Mouse (Mus musculus) heart, postnatal 4 days (tissue): Measurements from ENCODE around the gene Spcs2. TPM values are rescaled to one million over a fixed set of nuclear protein-coding genes. Genes with fewer than 3 reads are reported as not detected.
"Not testable (repeated sequence)": the region's sequence is repeated elsewhere in the genome, so short reads cannot be mapped to it uniquely, and the experiment has no call there.

Experiments
- DNase-seq: peaks from one replicate; pipeline ENCODE4 v3.0.0; 2021
- total RNA-seq, 2 experiments: library from RNA; stranded (reverse); gene quantifications; 2 replicates each; pipeline ENCODE4 v1.2.3; 2021

Spcs2 gene
- total RNA-seq, 2 experiments from 2014 or later, result 64.0 to 68.1 TPM

DNA sequence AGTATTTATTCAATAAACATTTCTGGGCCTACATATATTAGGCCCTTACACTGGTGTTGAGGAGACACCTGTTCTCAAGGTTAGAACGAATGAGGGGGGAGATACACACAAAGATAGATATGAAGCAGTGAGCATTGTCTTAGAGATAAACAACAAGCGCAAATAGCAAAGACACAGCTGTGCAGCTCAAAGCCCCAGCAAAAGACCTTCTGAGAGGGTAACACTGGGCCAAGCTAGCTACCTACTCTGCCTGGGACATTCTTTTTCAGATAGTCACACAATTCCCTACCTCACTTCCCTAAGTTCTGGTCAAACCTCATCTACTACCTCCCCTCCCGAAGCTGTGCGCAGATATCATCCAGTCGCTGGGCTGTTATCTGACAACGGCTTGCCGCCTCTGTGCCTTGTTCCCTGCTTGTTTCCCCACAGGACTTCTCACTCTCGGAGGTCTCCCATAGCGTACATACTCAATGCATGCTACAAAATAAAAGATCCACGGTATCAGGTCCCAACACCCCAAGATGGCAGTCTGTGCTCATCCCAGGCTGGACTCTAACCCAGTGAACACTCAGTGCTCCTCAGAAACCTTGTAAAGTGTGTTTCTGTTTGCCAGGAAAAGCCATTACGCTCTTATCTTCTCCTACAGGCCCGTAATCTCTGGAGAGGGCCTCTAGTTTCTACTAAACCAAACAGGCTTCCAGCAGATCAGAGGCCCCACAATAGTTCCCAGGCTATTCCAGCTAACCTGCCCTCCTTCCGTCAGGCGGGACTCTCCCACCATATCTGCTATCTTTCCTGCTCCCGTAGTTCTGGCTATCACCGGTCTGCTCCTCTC lies 38.4 kb downstream of the Spcs2 start:
- DNase-seq, result no peak

DNA sequence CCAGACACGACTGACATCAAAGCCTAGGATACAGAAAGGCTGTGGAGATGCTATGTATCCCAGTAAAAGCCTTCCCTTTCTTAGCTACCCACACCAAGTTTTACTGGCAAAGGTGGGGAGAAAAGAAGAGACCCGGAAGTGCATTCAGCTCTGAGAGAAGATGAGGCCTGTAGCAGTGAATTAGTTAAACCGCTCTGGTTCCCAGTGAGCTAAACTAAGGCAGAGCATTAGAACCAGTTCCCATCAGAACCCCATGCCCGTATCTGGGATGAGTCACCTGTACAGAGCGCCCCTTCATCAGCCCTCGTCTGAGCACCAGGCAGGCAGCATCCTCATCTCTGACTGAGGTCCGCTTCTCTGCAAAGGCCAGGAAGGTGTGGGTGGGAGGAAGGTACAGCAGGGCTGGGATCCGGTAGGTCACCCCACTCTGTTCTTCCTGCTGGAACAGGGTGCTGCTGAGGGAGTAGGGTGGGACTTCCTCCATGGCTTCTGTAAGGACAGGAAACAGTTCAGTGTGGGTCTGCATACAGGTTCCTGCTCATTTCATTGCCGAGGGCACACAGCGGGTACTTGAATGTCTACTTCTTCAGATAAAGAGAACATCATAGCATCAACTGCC lies 40.1 kb downstream of the Spcs2 start:
- DNase-seq, result no peak

DNA sequence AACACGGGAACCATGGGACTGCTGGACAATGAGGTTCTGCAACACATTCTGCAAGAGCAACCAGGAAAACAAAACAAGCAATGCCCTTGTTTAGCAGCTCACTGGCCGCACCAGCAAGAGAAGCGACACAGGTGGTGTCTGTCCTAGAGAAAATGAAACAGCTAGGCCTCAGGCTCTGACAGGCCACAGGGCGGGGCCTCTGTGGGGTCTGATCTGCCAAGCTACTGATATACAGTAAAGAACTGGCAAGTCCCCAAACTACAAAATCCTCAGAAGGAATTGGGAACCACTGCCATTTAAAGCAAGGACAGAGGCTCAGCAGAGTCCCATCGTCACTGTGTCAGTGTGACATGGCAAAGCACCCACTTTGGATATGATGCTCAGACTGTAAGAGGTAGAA lies 40.8 kb downstream of the Spcs2 start:
- no peak for DNase-seq

DNA sequence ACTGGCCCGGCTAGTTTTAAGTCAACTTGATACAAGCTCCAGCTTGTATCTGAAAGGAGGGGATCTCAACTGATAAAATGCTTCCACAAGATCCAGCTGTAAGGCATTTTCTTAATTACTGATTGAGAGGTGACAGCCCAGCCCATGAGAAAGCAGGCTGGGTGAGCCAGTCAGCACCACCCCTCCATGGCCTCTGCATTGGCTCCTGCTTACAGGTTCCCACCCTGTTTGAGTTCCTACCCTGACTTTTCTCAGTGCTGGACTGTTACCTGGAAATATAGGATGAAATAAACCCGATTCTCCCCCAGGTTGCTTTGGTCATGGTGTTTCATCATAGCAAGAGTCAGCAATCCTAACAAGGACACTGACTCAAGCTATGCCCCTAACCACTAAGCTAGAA lies 41.3 kb downstream of the Spcs2 start:
- no peak for DNase-seq

DNA sequence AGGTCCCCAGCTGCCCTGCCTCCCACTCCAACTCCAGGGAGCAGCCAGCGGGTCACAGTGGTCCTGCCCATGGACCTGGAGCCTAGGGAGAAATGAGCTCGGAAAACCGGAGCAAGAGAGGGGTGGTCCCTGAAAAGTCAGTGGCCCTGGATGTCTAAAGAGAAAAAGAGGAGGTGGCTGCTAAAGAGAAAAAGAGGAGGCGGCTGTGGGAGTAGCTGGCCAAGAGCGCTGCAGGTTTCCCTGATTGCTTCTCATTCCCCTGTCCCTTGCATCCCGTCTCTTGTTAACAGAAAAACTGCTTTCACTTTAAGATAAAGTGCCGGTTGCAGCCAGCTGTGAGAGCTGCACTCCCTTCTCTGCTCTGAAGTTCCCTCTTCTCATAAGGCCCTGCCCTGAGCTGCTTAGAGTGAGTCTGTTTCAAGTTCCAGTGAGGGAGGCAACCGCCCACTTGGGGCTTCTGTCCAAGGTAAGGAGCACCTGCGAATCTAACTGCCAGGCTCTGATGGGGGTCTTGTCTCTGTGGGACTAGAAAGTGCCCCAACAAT lies 45.0 kb downstream of the Spcs2 start:
- not testable (repeated sequence) for DNase-seq

DNA sequence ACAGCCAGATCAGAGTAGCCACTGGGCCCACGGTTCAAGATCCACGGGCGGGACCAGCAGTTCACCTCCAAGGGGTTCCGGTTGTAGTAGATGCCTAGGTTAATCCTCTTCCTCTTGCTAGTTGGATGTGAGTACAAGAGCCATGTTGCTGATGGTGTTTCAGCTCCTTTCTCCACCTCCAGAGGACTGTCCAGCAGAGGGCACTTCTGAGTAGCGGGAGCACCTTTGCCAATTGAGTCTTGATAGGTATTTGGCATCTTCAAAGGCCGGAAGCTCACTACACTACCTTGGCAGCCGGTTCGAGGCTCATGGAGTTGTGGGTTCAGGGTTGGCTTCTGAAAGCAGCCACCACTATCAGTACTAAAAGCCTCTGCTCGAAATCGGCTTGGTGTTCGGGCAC lies 49.9 kb downstream of the Spcs2 start:
- peak; percentile 55 for DNase-seq

DNA sequence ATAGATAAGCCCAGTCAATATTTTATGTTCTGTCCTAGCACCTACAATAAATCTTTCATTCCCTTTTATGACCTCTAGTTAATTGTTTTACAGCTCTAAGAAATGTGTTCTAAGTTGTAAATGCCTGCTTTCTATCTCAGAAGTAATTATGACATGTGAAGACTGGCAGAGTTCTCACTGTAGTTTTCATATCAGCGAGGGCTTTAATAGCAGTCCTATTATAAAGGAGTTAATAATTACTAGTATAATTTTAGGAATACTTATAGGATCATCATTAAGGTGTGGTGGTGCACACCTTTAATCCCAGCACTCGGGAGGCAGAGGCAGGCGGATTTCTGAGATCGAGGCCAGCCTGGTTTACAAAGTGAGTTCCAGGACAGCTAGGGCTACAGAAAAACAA lies 51.6 kb downstream of the Spcs2 start:
- no peak for DNase-seq

DNA sequence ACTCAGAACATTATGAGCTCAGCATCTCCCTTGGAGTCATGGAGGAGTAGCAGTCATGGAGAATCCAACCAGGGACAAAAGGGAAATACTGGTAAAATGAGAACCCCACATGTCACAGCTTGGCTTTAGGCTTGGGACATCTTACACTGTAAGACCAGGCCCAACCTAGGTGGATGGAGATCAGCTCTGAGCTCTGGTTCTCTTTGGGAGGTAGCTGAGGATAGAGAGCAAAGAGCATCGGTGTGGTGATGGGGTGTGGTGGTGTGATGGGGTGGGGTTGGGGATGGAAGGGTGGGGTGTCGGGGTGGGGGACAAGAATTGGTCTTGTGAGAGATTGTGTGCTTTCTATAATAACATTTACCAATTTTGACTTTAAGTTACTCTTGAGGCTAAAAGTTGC lies 52.4 kb downstream of the Spcs2 start:
- no peak for DNase-seq

DNA sequence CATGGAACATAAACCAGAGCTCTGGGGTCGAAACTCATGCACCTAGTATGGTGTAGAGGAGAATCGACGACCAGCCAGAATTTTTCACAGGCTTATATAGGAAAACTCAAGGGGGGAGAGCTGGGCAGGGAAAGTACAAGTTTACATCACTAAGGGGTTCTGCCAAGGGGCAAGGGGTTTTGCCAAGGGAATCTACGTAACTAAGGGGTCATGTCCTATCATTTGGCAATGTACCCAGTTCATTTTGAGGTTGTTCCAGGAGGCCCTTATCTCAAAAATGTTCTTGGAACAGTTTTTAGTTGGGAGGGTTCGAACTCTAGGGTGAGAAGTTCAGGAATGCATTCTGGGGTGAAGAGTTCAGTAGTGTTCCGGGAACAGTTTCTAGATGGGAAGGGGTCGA lies 56.2 kb downstream of the Spcs2 start:
- DNase-seq, result peak; percentile 61

DNA sequence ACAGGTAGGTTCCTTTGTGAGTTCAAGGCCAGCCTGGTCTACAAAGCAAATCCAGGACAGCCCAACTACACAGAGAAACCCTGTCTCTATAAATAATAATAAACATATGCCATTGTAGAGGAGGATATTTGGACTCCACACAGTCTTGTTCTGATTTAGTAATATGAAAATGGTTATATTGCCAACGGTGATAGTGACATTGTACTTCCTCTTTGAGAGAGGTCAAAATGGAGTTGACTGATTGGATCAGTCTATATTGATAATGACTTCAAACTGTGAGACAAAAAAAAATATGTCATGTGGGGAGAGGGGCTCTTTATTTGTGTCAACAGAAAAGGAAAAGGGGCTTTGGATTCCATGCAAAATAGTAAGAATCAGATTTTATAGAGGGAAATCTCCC lies 57.9 kb downstream of the Spcs2 start:
- DNase-seq, result no peak

DNA sequence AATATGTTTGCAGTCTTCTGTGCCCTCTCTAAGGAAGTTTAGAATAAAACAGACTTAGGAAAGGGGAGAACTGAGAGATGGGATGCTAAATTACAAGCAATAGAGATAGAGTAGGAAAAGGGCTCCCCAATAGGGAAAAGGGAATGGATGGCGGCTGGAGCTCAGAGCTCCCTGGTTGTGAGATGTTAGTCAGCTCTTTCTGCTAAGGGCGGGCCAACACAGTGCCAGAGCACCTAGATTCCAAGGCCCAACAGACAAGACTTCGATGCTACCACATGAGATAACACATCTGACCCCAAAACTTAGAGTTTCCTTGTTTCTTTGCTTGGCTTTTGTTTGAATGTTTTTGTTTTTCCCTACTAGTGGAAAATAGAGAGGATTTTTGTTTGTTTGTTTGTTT lies 59.2 kb downstream of the Spcs2 start:
- DNase-seq, result not testable (repeated sequence)

DNA sequence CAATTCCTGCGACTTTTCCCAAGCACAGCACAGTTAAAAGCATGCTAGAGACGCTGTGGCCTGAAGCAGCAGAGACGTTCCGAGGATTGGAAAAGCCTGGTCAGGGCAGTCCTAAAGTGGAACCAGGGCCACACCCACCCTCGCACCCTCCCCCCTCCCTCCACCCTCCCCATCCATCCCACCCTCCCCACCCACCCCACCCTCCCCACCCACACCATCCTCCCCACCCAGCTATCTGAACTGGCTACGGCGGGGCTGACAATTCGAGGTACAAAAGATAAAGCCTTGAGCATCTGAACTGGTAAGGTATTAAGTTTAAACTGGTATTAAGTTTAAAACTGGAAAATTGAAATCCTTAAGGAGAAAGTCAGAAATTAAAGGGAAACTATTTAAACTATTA lies 59.7 kb downstream of the Spcs2 start:
- DNase-seq, result no peak

DNA sequence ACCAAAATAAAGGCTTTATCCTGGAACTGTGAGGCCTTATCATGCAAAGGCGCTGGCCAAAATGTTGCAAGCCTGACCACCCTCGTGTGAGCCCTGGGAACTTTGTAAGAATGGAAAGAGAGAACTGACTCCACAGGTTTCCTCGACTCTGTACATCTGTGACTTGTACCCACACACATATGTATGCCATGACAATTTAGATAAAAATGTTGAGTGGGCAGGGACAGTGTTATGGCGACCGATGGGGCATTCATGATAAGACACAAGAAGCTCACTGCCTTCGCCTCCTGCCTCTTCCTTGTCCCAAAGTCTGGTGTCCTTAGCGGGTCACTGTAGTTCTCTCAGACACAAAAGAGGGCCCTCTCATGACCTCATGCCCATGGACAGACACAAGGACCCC lies 64.1 kb downstream of the Spcs2 start:
- no peak for DNase-seq

DNA sequence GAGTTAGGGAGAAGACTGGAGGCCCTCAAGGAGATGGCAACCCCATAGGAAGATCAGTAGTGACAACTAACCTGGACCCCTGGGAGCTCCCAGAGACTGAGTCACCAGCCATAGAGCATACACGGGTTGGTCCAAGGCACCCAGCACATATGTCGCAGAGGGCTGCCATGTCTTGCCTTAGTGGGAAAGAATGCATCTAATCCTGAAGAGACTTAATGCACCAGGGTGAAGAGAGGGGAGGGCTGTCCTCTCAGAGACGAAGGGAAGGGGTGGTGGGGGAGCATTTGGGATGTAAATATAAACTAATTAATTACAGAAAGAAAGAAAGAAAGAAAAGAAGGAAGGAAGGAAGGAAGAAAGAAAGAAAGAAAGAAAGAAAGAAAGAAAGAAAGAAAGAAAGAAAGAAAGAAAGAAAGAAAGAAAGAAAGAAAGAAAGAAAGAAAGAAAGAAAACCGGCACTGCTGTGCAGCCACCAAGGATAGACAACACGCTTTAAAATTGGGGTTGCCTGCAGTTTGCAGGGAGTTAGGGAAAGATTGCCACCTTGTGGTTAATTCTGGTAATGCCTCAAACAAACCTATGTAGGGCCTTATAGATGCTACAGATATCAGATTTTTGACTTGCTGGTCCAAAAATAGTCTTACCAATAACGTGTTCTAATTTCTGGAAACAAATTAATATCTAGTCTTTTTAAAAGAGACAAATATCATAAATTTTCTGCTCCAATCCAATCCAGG lies 65.2 kb downstream of the Spcs2 start:
- DNase-seq, result peak; percentile 79

DNA sequence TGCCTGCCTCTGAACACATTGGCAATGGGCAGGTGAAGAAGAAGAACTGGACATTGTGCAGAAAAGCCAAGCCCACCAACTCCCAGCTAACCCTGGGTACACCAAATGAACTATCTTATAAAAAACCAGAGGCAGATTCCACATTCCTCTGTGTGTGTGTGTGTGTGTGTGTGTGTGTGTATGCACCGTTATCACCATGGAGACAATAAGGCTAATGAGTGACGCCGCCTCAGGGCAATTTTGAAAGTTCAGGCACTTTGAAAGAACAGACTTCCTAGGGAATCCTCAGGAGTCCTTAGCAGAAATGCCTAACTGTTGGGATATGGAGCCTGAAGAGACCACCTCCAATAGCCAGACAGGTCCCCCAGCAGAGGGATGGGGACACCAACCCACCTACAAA lies 66.0 kb downstream of the Spcs2 start:
- DNase-seq, result no peak

DNA sequence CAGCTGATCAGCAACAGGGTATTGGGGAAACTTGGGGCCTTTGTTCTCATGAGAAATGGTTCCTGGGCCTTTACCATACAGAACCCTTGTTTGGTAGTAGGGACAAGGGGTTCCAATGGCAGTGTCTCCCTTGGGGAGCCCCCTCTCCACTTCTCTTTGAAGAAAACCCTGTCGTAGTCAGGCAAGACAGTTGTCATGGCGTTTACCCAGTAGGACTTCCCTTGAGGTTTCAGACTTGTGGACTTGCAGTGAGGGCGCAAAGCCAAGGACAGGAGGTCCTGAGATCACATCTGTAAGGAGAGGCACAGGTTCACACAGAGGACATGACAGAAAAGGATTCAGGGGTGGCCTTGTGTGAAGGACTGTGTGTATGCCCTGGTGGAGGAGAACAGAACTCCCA lies 66.8 kb downstream of the Spcs2 start:
- no peak for DNase-seq

DNA sequence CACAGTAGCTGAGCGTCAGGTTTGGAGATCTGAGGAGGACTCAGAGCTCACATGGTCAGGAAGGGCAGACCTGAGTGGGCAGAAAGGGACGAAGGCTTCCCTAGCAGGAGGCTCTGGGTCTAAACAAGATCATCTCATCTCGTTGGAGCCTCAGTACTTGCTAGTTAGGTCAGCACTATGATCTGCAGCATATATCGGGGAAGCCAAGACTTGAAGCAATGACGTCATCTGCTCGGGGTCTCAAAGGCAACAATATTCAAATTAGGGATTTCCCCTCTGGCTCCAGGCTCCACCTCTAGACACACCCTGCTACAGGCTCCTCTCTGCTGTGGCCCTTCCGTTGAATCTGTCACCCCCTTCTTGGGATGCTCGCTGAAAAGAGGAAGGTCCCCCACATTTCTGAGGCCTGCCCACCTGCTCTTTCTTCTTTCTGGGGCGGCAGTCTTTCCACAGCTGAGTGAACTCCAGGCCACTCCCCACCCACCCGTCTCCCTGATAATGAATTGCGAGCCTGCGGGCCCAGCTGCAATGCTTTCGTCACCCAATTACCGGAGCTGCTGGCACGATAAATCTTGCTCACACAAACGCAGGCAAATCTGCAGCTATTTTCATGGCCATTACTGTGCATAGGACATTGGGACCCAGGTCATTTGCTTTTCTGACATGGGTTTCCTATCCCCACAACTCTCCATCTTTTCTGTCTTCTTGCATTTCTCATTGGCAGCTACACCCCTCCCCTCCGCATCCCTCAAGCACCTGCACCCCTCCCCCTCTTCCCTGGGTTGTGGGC lies 67.9 kb downstream of the Spcs2 start:
- no peak for DNase-seq

DNA sequence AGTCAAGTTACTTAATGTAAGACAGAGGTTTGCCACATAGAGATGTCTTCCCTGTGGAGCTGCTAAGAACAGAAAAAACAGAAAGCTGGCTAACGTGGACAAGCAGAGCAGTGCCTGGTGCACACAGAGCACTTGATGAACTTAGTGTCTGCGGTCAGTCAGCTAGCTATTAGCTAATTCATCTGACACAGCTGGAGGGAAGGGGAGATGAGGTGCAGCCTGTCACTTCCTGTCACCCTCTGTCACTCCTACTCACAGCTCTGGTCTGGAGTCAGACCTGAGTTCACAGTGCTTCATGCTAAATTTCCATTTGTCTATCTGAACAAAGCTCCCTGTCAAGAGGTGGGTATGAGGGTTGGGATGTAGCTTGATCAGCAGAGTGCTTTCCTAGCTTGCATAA lies 69.2 kb downstream of the Spcs2 start:
- DNase-seq, result no peak

DNA sequence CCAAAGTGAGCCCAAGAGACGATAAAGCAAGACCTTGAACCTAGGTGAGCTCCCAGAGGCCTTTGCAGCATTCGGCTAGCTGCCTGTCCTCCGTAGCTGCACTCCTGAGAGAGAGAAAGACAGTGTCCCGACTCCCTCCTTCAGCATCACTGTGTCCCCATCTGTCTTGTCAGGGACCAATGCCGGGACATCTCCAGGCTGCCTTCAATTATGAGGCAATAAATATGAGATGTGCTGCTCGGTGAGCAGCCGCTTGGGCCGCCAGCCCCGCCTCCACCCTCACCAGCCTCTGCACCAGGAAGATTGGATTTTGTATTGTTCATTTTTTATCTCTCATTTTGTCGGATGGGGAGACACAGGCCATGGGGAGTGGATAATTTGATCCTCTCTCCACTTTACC lies 72.4 kb downstream of the Spcs2 start:
- DNase-seq, result no peak

DNA sequence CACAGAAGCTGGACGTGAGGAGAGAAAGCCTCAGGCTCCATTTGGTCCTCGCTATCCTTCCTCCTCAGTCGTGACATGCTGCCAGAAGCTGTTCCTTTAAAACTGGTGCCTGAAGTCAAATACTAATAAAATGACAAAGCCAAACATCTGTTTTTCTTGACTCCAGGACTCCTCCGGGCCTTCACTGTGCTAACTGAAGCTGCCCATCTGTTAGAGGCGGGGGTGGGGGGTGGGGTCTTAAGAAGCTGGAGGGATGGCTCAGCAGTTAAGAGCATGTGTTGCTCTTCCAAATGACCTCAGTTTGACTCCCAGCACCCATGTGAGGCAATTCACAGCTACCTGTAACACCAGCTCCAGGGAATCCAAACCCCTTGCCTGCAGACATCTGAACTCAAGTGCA lies 74.7 kb downstream of the Spcs2 start:
- peak; percentile 17 for DNase-seq

DNA sequence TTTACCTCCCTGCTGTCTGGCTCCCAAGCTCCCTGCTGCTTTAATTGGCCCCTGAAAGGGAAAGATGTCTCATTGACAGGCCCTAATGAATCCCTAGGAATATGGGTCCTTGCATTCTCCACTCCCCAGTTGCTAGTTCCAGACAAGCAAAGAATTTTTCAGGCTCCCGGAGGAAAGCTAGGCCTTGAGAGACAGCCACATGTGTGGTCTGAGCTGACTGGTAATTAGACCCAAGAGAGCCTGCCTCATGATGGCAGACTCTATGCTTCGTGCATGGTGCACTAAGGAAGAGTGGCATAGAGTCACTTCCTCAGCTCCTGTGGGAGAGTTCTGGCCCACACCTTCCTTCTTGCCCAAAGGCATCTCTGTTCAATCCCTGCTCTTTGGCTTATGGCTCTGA lies 75.3 kb downstream of the Spcs2 start:
- DNase-seq, result no peak
